Mouse (Mus musculus) heart, postnatal 0 days (tissue): Measurements from ENCODE around the gene Nup133. TPM values are rescaled to one million over a fixed set of nuclear protein-coding genes. Genes with fewer than 3 reads are reported as not detected.

ENCODE experiments used
- ATAC-seq: fragments of 200-750 bp; cut with Nextera tagmentation; 2 replicates; pipeline ENCODE4 v1.8.0; 2017; ENCODE audit warnings: low read depth, moderate number of reproducible peaks, moderate library complexity; ENCODE audit not compliant: insufficient read depth
- DNase-seq: peaks from one replicate; pipeline ENCODE4 v3.0.0-alpha.2; 2016; ENCODE audit warnings: low spot score
- H3K27ac ChIP-seq: fragments of 300-500 bp; sonication (generic); 2 replicates; pipeline ENCODE4 v1.5.1; 2014; ENCODE audit warnings: low read depth, mild to moderate bottlenecking
- H3K27me3 ChIP-seq: fragments of 300-500 bp; sonication (generic); 2 replicates; pipeline ENCODE4 v1.6.1; 2014; ENCODE audit warnings: low read length, mixed read lengths; ENCODE audit not compliant: control insufficient read depth, insufficient read depth
- H3K36me3 ChIP-seq: fragments of 300-500 bp; sonication (generic); replicated peaks from 2 replicates; pipeline ENCODE4 v1.6.1; 2014; ENCODE audit warnings: low read length, mixed read lengths; ENCODE audit not compliant: control insufficient read depth, insufficient read depth
- H3K4me1 ChIP-seq: fragments of 300-500 bp; sonication (generic); 2 replicates; pipeline ENCODE4 v1.6.1; 2014; ENCODE audit warnings: antibody characterized with exemption; ENCODE audit not compliant: control insufficient read depth, insufficient read depth
- H3K4me2 ChIP-seq: fragments of 300-500 bp; sonication (generic); 2 replicates; pipeline ENCODE4 v1.6.1; 2014; ENCODE audit warnings: low read depth, mild to moderate bottlenecking, low read length, moderate library complexity
- H3K4me3 ChIP-seq: fragments of 300-500 bp; sonication (generic); 2 replicates; pipeline ENCODE4 v1.5.1; 2014; ENCODE audit warnings: low read depth, low read length
- H3K9ac ChIP-seq: fragments of 300-500 bp; sonication (generic); replicated peaks from 2 replicates; pipeline ENCODE4 v1.6.1; 2014; ENCODE audit warnings: low read depth, low read length, mixed read lengths
- H3K9me3 ChIP-seq: fragments of 300-500 bp; sonication (generic); replicated peaks from 2 replicates; pipeline ENCODE4 v1.6.1; 2016; ENCODE audit warnings: low read length; ENCODE audit not compliant: control insufficient read depth
- CTCF ChIP-seq: IDR thresholded peaks from 2 replicates; pipeline ENCODE4 v1.5.1; 2016; ENCODE audit warnings: antibody characterized with exemption, control low read depth, low read depth
- EP300 ChIP-seq: IDR thresholded peaks from 2 replicates; pipeline ENCODE4 v1.6.1; 2016; ENCODE audit warnings: antibody characterized with exemption, low read depth
- WGBS: fragments of 180-500 bp; shearing (Covaris S2); extraction: QIAGEN DNeasy Blood & Tissue Kit; methylation state at CpG from one replicate; pipeline ENCODE4 v1.1.7; 2014; 5-methylcytosine and 5-hydroxymethylcytosine counted together
- polyA plus RNA-seq: library from polyadenylated mRNA; unstranded; fragments of >200 nt; fragmentation: Nextera tagmentation; extraction: Ambion mirVana; gene quantifications from 2 replicates; pipeline ENCODE4 v1.2.1, GENCODE M21; 2015
- total RNA-seq: library from RNA; depleted of rRNA; stranded (reverse); fragments of >200 nt; gene quantifications from 2 replicates; pipeline ENCODE4 v1.2.3, GENCODE M21; 2014; ENCODE audit warnings: low replicate concordance

The Nup133 gene
- total and polyA plus RNA-seq, 2 experiments from 2014 or later: 9.8 to 14.8 TPM

DNA sequence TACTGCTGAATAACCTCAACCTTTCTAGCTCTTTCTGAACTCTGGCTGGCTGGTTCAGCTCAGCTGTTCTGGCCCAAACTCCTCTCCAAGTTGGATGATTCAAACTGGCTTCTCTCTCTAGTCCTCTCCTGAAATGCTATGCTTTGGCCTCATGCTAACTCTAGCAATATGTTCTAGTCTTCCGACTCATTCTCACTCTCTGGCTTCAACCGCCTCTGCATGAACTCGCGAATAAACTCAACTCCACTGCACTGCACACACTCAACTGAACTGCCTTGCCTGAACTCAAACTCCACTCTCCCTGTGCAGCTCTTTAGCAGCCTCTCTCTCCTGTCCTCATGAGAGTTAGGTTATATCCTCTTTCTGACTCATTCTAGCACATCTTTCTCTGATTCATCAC lies 61.9 kb downstream of the Nup133 start:
- peaks cover 13% of the 10 kb centered on the region for H3K27me3 ChIP-seq

DNA sequence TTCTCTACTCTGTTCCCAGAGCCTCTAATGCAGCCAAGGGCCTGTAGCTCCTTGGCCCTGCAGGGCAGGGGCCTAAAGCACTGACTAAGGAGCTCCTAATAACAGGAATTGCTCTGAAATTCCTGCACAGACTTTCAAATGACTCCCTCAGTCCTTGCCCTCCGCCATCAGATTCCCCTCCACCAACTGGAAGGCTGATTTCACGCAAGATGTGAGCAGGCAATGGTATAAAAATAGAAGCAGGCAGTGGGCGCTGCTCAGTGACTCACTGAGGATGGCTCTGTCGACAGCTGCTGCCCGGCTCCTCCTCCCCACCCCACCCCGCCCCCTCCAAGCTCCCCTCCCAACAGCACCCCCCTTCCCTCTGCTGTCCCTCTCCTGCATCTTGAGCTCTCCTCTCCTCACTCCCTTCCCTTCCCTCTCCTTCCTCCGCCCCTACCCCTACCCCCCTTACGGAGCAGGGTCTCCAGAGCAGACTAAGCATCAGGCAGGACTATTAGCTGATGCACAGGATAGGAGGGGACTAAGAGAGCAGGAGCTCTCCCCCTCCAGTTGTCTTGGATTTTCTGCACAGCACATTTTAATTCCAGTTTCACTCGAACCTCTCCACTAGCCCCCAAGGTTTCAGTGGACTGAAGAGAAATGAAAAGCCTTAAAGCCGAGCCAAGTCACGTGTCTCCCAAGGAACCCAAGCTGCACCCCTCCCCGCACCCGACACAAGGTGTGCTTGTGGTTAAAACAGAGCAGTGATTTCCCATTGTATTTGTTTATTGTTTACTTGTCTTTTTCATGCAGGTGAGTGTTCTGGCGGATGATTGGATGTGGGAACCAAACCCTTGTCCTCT lies 64.1 kb downstream of the Nup133 start:
- no peak overlapping the region for H3K4me2 ChIP-seq

More for the DNA sequence above, 61.9 kb downstream of the Nup133 start:
- DNase-seq (no peak), ATAC-seq (no peak)
- Histone ChIP-seq H3K9ac (no peak overlapping the region), H3K27ac (no peak overlapping the region), H3K9me3 (no peaks in the 10 kb centered on the region), H3K4me2 (no peak overlapping the region), H3K4me3 (no peak overlapping the region), H3K36me3 (no peaks in the 10 kb centered on the region), H3K4me1 (peaks cover 7% of the 10 kb centered on the region; the same call in 1 of the 2 replicates)
- WGBS: 89% methylated on average over 4 of the region's 4 CpGs
- TF ChIP-seq CTCF (no peak), EP300 (no peak)

DNA sequence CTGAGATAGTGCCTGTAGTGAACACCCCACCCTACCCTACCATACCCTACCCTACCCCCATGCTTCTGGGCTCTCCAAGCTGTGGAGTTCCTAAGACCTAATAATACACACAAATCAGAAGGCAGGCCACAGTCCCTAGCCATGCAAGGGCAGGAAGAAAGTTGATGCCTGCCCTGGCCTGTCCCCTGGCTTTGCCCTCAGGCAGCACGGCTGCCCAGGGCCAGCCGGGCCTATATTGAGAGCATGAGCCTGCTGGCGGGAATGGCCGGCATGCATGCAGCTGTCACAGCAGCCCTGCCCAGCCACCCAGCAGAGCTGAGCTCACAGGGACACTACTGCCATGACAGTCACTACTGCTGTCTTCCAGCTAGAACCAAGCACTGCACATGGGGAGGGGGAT lies 66.0 kb downstream of the Nup133 start:
- WGBS: 48% methylated on average over 4 of the region's 4 CpGs
- DNase-seq (no peak), ATAC-seq (peak; percentile 24; the same call in 1 of the 2 replicates)

More for the DNA sequence above, 64.1 kb downstream of the Nup133 start:
- no peak for DNase-seq
- H3K4me3 ChIP-seq: no peak overlapping the region
- H3K27ac ChIP-seq: no peak overlapping the region
- H3K27me3 ChIP-seq: no peaks in the 10 kb centered on the region; the same call in none of the 2 replicates
- H3K4me1 ChIP-seq: peaks cover 7% of the 10 kb centered on the region; the same call in 1 of the 2 replicates
- no peak for TF ChIP-seq CTCF
- TF ChIP-seq EP300: no peak
- 9% methylated on average over 14 of the region's 14 CpGs for WGBS
- ATAC-seq: peak; percentile 55
- H3K9me3 ChIP-seq: no peaks in the 10 kb centered on the region
- H3K36me3 ChIP-seq: no peaks in the 10 kb centered on the region
- H3K9ac ChIP-seq: no peak overlapping the region

DNA sequence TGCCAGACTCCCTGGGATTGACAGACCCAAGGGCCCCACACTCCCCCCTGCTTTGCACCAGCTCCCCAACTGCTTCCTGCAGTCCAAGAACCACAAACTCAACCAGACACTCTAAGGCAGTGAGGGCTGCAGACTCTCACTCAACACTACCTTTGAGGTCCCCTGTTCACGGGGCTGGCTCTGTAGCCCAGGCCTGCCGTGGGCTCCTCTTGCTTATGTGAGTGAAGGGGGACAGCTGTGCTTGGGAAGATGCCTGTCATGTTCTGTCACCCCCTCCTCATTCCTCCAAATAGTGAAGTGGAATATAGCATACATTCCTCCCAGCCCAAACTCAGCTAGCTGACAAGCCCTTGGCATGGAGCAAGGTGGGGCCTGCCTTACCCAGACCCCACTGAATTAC lies 66.7 kb downstream of the Nup133 start:
- DNase-seq (no peak), ATAC-seq (no peak)
- 56% methylated on average over 2 of the region's 2 CpGs for WGBS
- Histone ChIP-seq H3K9me3 (no peaks in the 10 kb centered on the region), H3K27me3 (no peaks in the 10 kb centered on the region), H3K4me1 (peaks cover 7% of the 10 kb centered on the region; the same call in 1 of the 2 replicates), H3K4me3 (no peak overlapping the region), H3K27ac (no peak overlapping the region), H3K36me3 (no peaks in the 10 kb centered on the region), H3K9ac (no peak overlapping the region), H3K4me2 (no peak overlapping the region)
- TF ChIP-seq EP300 (no peak), CTCF (no peak)

More for the DNA sequence above, 66.0 kb downstream of the Nup133 start:
- H3K9ac ChIP-seq: no peak overlapping the region
- H3K4me1 ChIP-seq: peaks cover 7% of the 10 kb centered on the region; the same call in 1 of the 2 replicates
- H3K27ac ChIP-seq: no peak overlapping the region
- no peaks in the 10 kb centered on the region for H3K27me3 ChIP-seq
- H3K4me3 ChIP-seq: no peak overlapping the region
- TF ChIP-seq CTCF (no peak), EP300 (no peak)
- H3K9me3 ChIP-seq: no peaks in the 10 kb centered on the region
- H3K4me2 ChIP-seq: no peak overlapping the region
- H3K36me3 ChIP-seq: no peaks in the 10 kb centered on the region

DNA sequence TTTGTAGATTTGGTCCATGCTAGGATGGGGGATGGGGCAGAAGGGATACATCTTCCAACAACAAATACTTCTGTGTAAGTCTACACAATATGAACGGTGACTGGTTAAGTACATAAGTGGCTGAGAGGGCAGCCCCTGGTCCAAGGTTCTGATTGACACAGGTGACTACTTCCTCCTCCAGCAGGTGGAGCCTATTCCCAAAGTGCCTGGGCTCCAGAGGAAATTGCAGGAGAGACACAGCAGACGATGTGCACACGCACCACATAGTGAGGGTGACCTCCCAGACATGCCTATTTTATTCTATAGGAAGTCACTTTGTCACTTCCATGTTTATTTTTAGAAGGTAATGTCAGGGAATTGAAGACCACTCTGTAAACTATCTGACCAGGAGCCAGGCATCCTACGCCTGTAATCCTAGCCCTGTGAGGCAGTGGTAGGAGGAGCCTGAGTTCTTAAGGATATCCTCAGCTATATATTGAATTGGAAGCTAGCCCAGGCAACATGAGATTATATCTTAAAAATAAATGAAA lies 68.2 kb downstream of the Nup133 start:
- TF ChIP-seq EP300: no peak
- TF ChIP-seq CTCF: no peak
- WGBS: 20% methylated on average over 4 of the region's 4 CpGs
- DNase-seq: no peak

More for the DNA sequence above, 68.2 kb downstream of the Nup133 start:
- Histone ChIP-seq H3K27ac (no peak overlapping the region), H3K36me3 (no peaks in the 10 kb centered on the region), H3K27me3 (no peaks in the 10 kb centered on the region), H3K9me3 (no peaks in the 10 kb centered on the region), H3K4me1 (peaks cover 7% of the 10 kb centered on the region; the same call in 1 of the 2 replicates), H3K4me2 (no peak overlapping the region), H3K9ac (no peak overlapping the region), H3K4me3 (no peak overlapping the region)
- no peak for ATAC-seq
